ENCODE assay signal across 8 mouse cellular contexts in genomic region chr3:144718706-144719087, GRCm38 (mm10). TPM values are rescaled to one million over a fixed set of nuclear protein-coding genes. Genes with fewer than 3 reads are reported as not detected.
A peak's percentile ranks its signal among the peaks of the same experiment; 100 is the strongest.
DNase-seq lines count a peak whose midpoint lies in the region; ATAC-seq and TF ChIP-seq lines count a peak whose summit lies in the region.

No protein-coding gene starts in this region.

- peak overlapping the region; percentile 98 for H3K27ac ChIP-seq in cortical plate, adult 2 months (ENCODE audit: insufficient read depth, low read length)
- peak overlapping the region; percentile 99 for H3K27ac ChIP-seq in heart, embryonic 16.5 days (ENCODE audit: low read length)
- H3K27ac ChIP-seq in midbrain, embryonic 13.5 days = no peak overlapping the region

- H3K4me2 ChIP-seq in heart, embryonic 16.5 days (ENCODE audit: low read depth, low read length) = peak overlapping the region; percentile 73
- H3K4me2 ChIP-seq in midbrain, embryonic 13.5 days (replicated peaks) = peak overlapping the region; percentile 78

- no peaks in the 10 kb centered on the region for H3K27me3 ChIP-seq in megakaryocyte, embryonic 14.5 days (replicated peaks)
- H3K27me3 ChIP-seq in heart, embryonic 16.5 days (ENCODE audit: control insufficient read depth, insufficient read depth, low read length) = no peaks in the 10 kb centered on the region
- H3K27me3 ChIP-seq in midbrain, embryonic 13.5 days = no peaks in the 10 kb centered on the region

- H3K4me3 ChIP-seq in megakaryocyte, embryonic 14.5 days (replicated peaks) = peak overlapping the region; percentile 100
- peak overlapping the region; percentile 98 for H3K4me3 ChIP-seq in cortical plate, adult 2 months (ENCODE audit: insufficient read depth, low read length)
- H3K4me3 ChIP-seq in heart, embryonic 16.5 days (ENCODE audit: low read length) = peak overlapping the region; percentile 93
- peak overlapping the region; percentile 80 for H3K4me3 ChIP-seq in midbrain, embryonic 13.5 days (replicated peaks)

- DNase-seq in kidney, postnatal 36 days = peak; percentile 41 to 56
- DNase-seq in gastrocnemius, postnatal 14 days = no peak

- H3K9me3 ChIP-seq in megakaryocyte, embryonic 14.5 days = no peaks in the 10 kb centered on the region
- no peaks in the 10 kb centered on the region for H3K9me3 ChIP-seq in heart, embryonic 16.5 days (replicated peaks; ENCODE audit: control insufficient read depth, low read length)
- H3K9me3 ChIP-seq in midbrain, embryonic 13.5 days = no peaks in the 10 kb centered on the region

- no peak for TF ChIP-seq POLR2A in cortical plate, adult 2 months (IDR thresholded peaks at IDR 0.05; ENCODE audit: extremely low read depth, insufficient read depth, low read length)

- WGBS in heart, embryonic 16.5 days = 13% methylated on average over 7 of the region's 7 CpGs
- WGBS in midbrain, embryonic 13.5 days = 24% methylated on average over 7 of the region's 7 CpGs

- intact Hi-C loops in gastrocnemius, postnatal 14 days (cut with DNase I; ENCODE audit: low total_unique reads) = no loop called here

- peaks cover 80% of the 10 kb centered on the region for H3K4me1 ChIP-seq in megakaryocyte, embryonic 14.5 days
- peaks cover 10% of the 10 kb centered on the region for H3K4me1 ChIP-seq in cortical plate, adult 2 months (ENCODE audit: control insufficient read depth, insufficient read depth, low read length)
- peaks cover 42% of the 10 kb centered on the region for H3K4me1 ChIP-seq in heart, embryonic 16.5 days (ENCODE audit: control insufficient read depth, insufficient read depth, low read length)
- peaks cover 39% of the 10 kb centered on the region for H3K4me1 ChIP-seq in midbrain, embryonic 13.5 days (replicated peaks)

- ATAC-seq in megakaryocyte, adult 5-6 weeks (ENCODE audit: poor library complexity, severe bottlenecking) = no peak
- ATAC-seq in heart, embryonic 16.5 days (replicated peaks; ENCODE audit: extremely low read depth, insufficient read depth, low FRiP score) = no peak
- no peak for ATAC-seq in midbrain, embryonic 13.5 days
- no peak for ATAC-seq in megakaryocyte-erythroid progenitor cell, adult 5-6 weeks (replicated peaks; ENCODE audit: low FRiP score, low TSS enrichment, poor library complexity, severe bottlenecking)

- H3K36me3 ChIP-seq in megakaryocyte, embryonic 14.5 days (replicated peaks; ENCODE audit: low read length) = peaks cover 24% of the 10 kb centered on the region
- H3K36me3 ChIP-seq in heart, embryonic 16.5 days (ENCODE audit: control insufficient read depth, insufficient read depth) = no peaks in the 10 kb centered on the region
- H3K36me3 ChIP-seq in midbrain, embryonic 13.5 days = no peaks in the 10 kb centered on the region

- peak overlapping the region; percentile 94 for H3K9ac ChIP-seq in heart, embryonic 16.5 days (ENCODE audit: low read length)
- H3K9ac ChIP-seq in midbrain, embryonic 13.5 days (replicated peaks) = peak overlapping the region; percentile 93

- no peak for TF ChIP-seq CTCF in cortical plate, adult 2 months (IDR thresholded peaks at IDR 0.05; ENCODE audit: extremely low read depth, insufficient read depth, low read length)

RNA-seq across cellular contexts. Expression of gene Sh3glb1, which starts 1.4 kb away (rescaled TPM):
- polyA plus RNA-seq in megakaryocyte, embryonic 14.5 days (2012; ENCODE audit: insufficient read depth, low replicate concordance) = 36.0 and 37.9 TPM in 2 replicates
- 255 and 267 TPM in 2 replicates for total RNA-seq in megakaryocyte, adult 5-6 weeks (2015)
- total RNA-seq in megakaryocyte, adult 5-6 weeks (2017) = 110 TPM in 2 replicates
- polyA plus RNA-seq in cortical plate, adult 2 months (2012; rRNA removed) = 25.8 and 27.3 TPM in 2 replicates
- polyA plus RNA-seq in heart, embryonic 16.5 days (2015; fragmentation: Nextera tagmentation; extraction: Ambion mirVana) = 144 and 148 TPM in 2 replicates
- 98.1 and 99.6 TPM in 2 replicates for polyA plus RNA-seq in midbrain, embryonic 13.5 days (2015; fragmentation: Nextera tagmentation; extraction: Ambion mirVana)
- 113 and 131 TPM in 2 replicates for total RNA-seq in megakaryocyte-erythroid progenitor cell, adult 5-6 weeks (2014; fragmentation: Nextera tagmentation)
- 48.6 and 103 TPM in 2 replicates for total RNA-seq in megakaryocyte-erythroid progenitor cell, adult 5-6 weeks (2017)
- 100 to 1,000 TPM; 269 to 286 TPM for total RNA-seq in gastrocnemius, postnatal 14 days (2021)

RNA-seq across cellular contexts. Expression of gene Clca3a1, which starts 42.1 kb away (rescaled TPM):
- 0.16 TPM in 1 of 2 replicates, not detected in the other for polyA plus RNA-seq in megakaryocyte, embryonic 14.5 days (2012; ENCODE audit: insufficient read depth, low replicate concordance)
- total RNA-seq in megakaryocyte, adult 5-6 weeks (2015) = 0.04 and 0.57 TPM in 2 replicates
- total RNA-seq in megakaryocyte, adult 5-6 weeks (2017) = 0.04 TPM in 1 of 2 replicates, not detected in the other
- polyA plus RNA-seq in cortical plate, adult 2 months (2012; rRNA removed) = 0.33 and 0.40 TPM in 2 replicates
- 16.6 and 18.0 TPM in 2 replicates for polyA plus RNA-seq in heart, embryonic 16.5 days (2015; fragmentation: Nextera tagmentation; extraction: Ambion mirVana)
- polyA plus RNA-seq in midbrain, embryonic 13.5 days (2015; fragmentation: Nextera tagmentation; extraction: Ambion mirVana) = 0.17 and 0.19 TPM in 2 replicates
- total RNA-seq in megakaryocyte-erythroid progenitor cell, adult 5-6 weeks (2014; fragmentation: Nextera tagmentation) = 9.2 and 24.1 TPM in 2 replicates
- total RNA-seq in megakaryocyte-erythroid progenitor cell, adult 5-6 weeks (2017) = 11.3 and 12.9 TPM in 2 replicates
- under 1 TPM; 0.06 to 0.09 TPM for total RNA-seq in gastrocnemius, postnatal 14 days (2021)

Comparison
In these comparisons a context has a peak if more than half of its experiments do, and no peak if none do; other contexts are left out.
1. RNA of gene Clca3a1, which starts 42.1 kb away (polyA plus RNA-seq): 16.6 to 18.0 TPM in heart, embryonic 16.5 days; 0.33 to 0.40 TPM in cortical plate, adult 2 months, 0.17 to 0.19 TPM in midbrain, embryonic 13.5 days and 0.16 TPM in megakaryocyte, embryonic 14.5 days; every median in the first group is over 10 times any median in the second.
2. Peak in every context shown above with its lines, with median percentiles within 50 percentile points of each other: H3K4me3 ChIP-seq.